Mouse (Mus musculus) cerebellum, adult 2 months (tissue): ENCODE measurements around the gene Tgoln1. TPM values are rescaled to one million over a fixed set of nuclear protein-coding genes. Genes with fewer than 3 reads are reported as not detected.

Experiments
- DNase-seq, 2 experiments: peaks; one replicate each; pipeline ENCODE4 v3.0.0; 2021
- H3K27ac ChIP-seq: fragments of 200-500 bp; 2 replicates; pipeline ENCODE4 v1.5.1; 2012; ENCODE audit warnings: low read length, control low read depth, inconsistent platforms; ENCODE audit not compliant: insufficient read depth
- H3K27me3 ChIP-seq: fragments of 200-500 bp; 2 replicates; pipeline ENCODE4 v1.6.1; 2012; ENCODE audit warnings: inconsistent platforms, mild to moderate bottlenecking, low read length, moderate library complexity; ENCODE audit not compliant: control insufficient read depth, insufficient read depth
- H3K4me1 ChIP-seq: fragments of 200-500 bp; 2 replicates; pipeline ENCODE4 v1.6.1; 2011; ENCODE audit warnings: low read length; ENCODE audit not compliant: control insufficient read depth, insufficient read depth
- H3K4me3 ChIP-seq: fragments of 200-500 bp; replicated peaks from 2 replicates; pipeline ENCODE3; 2011; ENCODE audit warnings: mild to moderate bottlenecking, low read depth, low read length, control low read depth; ENCODE audit not compliant: insufficient read depth
- CTCF ChIP-seq: fragments of 200-500 bp; IDR thresholded peaks from 2 replicates; pipeline ENCODE4 v1.5.1; 2011; ENCODE audit warnings: low read depth, mild to moderate bottlenecking, control low read depth, low read length, moderate library complexity, borderline replicate concordance; ENCODE audit not compliant: insufficient read depth
- POLR2A ChIP-seq: fragments of 200-500 bp; IDR thresholded peaks from 2 replicates; pipeline ENCODE4 v1.6.1; 2011; ENCODE audit warnings: low read length, control low read depth, borderline replicate concordance; ENCODE audit not compliant: insufficient read depth
- WGBS: fragments of 180-500 bp; shearing (Covaris S2); methylation state at CpG from one replicate; pipeline ENCODE4 v1.1.7; 2018; 5-methylcytosine and 5-hydroxymethylcytosine counted together
- polyA plus RNA-seq: library from polyadenylated mRNA; depleted of rRNA; stranded (reverse); fragments of >200 nt; gene quantifications from 2 replicates; pipeline ENCODE4 v1.2.3, GENCODE M21; 2012

Tgoln1 gene
- polyA plus RNA-seq, 1 experiment = 96.8 TPM

- no peak overlapping the region for H3K4me3 ChIP-seq
- no peak for DNase-seq
- no peaks in the 10 kb centered on the region; the same call in 1 of the 2 replicates for H3K27me3 ChIP-seq
- no peaks in the 10 kb centered on the region for H3K4me1 ChIP-seq
- H3K27ac ChIP-seq = no peak overlapping the region
- TF ChIP-seq POLR2A (no peak), CTCF (no peak)
These were observed 28.5 kb downstream of the Tgoln1 start for GRCm38 (mm10) chr6:72588307-72588706.

DNA sequence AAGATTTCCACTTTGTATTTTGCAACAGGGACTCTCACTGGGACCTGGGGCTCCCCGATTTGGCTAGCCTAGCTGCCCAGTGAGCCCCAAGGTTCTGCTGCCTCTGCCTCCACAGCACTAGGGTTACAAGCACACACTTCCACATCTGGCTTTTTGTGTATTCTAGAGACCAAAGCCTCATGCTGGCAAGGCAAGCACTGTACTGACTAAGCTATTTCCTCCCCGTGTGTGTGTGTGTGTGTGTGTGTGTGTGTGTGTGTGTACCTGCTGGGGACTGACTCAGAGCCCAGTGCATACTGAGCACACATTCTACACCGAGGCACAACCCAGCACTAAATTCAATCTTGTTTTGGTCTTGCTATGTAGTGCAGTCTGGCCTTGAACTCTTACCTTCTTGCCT, 30.1 kb downstream of the Tgoln1 start:
- no peak overlapping the region for H3K4me3 ChIP-seq
- 72% methylated on average over 3 of the region's 3 CpGs for WGBS
- no peaks in the 10 kb centered on the region for H3K4me1 ChIP-seq
- DNase-seq = no peak
- no peaks in the 10 kb centered on the region; the same call in 1 of the 2 replicates for H3K27me3 ChIP-seq
- no peak overlapping the region for H3K27ac ChIP-seq
- TF ChIP-seq CTCF = no peak

DNA sequence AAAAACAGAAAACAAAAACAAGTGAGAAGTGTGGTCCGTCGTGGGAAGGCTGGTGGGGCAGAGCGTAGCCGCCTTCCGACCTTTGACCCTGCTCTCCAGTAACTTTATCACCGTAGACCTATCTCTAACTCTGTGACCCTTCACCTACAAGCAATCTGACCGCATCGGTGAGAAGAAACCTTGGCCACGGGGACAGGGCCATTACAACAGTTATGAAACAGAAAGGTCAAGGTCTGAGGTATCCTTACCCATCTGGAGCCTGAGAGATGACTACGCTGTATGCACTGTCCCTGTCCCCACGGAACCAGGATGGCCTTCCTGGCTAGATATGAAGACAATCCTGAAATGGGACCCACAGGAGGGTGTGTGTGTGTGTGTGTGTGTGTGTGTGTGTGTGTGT, 32.6 kb downstream of the Tgoln1 start:
- no peak for DNase-seq
- TF ChIP-seq POLR2A (no peak), CTCF (no peak)
- no peaks in the 10 kb centered on the region for H3K4me1 ChIP-seq
- H3K27ac ChIP-seq = no peak overlapping the region
- 86% methylated on average over 11 of the region's 11 CpGs for WGBS
- H3K27me3 ChIP-seq = no peaks in the 10 kb centered on the region; the same call in 1 of the 2 replicates
- no peak overlapping the region for H3K4me3 ChIP-seq

DNA sequence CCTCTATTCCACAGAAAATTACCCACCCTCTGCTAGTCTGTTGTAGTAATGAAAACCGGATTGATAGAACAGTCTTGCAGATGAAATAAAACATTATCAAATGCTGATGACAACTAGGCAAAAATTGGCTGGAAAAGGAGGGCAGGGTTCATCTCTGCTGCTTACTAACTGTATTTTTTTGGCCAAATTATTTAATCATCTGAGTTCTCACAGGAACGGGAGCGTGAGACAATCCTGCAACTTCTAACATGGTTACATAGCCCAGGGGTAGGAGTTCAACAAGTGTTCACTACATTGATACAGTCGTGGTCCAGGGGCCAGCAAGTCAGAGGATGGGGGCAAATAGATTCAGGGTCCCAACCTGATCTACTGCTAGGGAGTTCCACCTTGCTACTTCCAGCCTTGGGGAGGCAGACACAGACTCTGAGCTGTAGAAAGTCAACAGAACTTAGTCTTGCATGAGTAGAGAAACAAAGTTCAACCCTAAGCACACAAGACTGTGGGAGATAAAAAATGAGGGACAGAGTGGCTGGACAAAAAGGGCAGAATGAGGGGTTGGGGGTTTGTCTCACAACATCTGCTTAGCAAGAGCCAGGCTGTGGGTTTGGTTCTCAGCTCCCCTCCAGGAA, 33.5 kb downstream of the Tgoln1 start:
- TF ChIP-seq CTCF (no peak), POLR2A (no peak)
- H3K27ac ChIP-seq = no peak overlapping the region
- no peak overlapping the region for H3K4me3 ChIP-seq
- WGBS = 81% methylated on average over 4 of the region's 4 CpGs
- no peak for DNase-seq
- H3K27me3 ChIP-seq = no peaks in the 10 kb centered on the region; the same call in 1 of the 2 replicates
- no peaks in the 10 kb centered on the region for H3K4me1 ChIP-seq

DNA sequence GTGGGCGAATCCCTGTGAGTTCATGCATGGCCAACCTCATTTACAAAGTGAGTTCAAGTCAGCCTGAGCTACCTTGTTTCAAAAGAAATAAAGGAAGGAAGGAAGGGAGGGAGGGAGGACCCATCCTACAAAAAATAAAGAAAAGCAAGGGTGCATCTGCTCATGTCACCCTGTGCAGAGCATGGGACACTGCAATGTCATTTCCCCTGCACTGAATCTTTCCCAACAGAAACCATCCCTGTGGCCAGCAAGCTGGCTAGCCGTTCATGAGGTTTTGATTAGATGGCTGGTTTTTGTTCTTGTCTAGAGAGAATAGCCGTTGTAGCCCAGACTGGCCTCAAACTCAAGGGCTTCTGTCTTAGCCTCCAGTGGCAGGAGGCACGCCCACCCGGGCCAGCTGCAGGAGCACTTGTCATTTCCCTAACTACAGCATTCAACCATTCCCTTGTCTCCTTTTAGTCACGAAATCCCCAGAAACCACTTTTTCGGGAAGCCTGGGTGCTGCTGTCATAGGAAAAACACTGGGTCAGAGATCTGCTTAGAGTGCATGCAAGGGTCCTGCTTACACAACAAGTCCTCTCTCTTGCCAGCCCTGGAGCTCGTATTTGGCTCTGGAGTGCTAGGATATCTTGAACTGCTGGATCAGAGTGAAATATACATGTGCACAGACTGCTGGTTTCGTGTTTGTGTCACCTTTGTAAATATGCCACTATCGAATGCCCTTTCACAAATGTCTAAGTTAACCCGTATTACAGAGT, 35.0 kb downstream of the Tgoln1 start:
- WGBS = 77% methylated on average over 11 of the region's 11 CpGs
- no peak for DNase-seq
- no peaks in the 10 kb centered on the region for H3K4me1 ChIP-seq
- no peak overlapping the region for H3K27ac ChIP-seq
- no peak overlapping the region for H3K4me3 ChIP-seq
- no peaks in the 10 kb centered on the region; the same call in 1 of the 2 replicates for H3K27me3 ChIP-seq
- no peak for TF ChIP-seq POLR2A

- no peak for DNase-seq
- no peaks in the 10 kb centered on the region for H3K27me3 ChIP-seq
- H3K27ac ChIP-seq = no peak overlapping the region
- TF ChIP-seq POLR2A (no peak), CTCF (no peak)
- H3K4me3 ChIP-seq = no peak overlapping the region
- H3K4me1 ChIP-seq = no peaks in the 10 kb centered on the region
- 93% methylated on average over 3 of the region's 3 CpGs for WGBS
These were observed 40.8 kb downstream of the Tgoln1 start for GRCm38 (mm10) chr6:72576041-72576440.

DNA sequence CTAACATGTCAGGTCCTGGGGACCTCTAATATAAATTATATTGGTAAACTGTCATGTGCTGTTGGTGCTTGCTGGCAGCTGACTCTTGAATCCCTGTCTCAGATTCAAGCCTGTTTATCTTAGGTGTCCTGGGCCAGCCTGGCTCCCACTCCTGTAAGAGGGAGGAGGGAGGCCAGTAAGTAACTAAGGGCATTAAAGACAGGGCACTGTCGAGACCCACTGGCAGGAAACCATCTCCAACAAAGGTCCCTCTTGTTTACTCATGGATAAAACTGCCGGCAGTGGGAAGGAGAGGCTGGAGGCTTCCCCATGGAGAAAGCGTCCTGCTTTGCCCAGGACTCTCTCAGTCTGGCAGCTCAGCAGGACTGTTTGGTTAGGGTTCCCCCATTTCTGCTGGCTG, 45.0 kb downstream of the Tgoln1 start:
- TF ChIP-seq CTCF = no peak
- no peak for TF ChIP-seq POLR2A
- Histone ChIP-seq H3K4me3 (no peak overlapping the region), H3K4me1 (no peaks in the 10 kb centered on the region), H3K27ac (no peak overlapping the region), H3K27me3 (no peaks in the 10 kb centered on the region)
- DNase-seq = no peak
- 51% methylated on average over 3 of the region's 3 CpGs for WGBS
